Mouse (Mus musculus): Measurements from ENCODE around the gene Fam186a. TPM values are rescaled to one million over a fixed set of nuclear protein-coding genes. Genes with fewer than 3 reads are reported as not detected.
"Not testable (repeated sequence)": the region's sequence is repeated elsewhere in the genome, so short reads cannot be mapped to it uniquely, and the experiment has no call there.

Gene Fam186a
- polyA plus RNA-seq, 1 experiment from 2014 or later: not detected

DNA sequence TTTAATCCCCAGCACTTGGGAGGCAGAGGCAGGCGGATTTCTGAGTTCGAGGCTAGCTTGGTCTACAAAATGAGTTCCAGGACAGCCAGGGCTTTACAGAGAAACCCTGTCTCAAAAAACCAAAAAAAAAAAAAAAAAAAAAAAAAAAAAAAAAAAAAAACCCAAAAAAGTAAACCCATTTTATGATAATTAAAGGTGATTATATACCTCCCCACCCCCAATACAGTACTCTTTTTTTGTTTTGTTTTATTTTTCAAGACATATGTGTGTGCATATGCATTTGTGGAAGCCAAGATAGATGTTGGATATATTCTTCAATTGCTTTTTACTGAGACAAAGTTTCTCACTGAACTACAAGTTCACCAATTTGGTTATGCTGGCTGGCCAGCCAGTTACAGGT lies 9.3 kb upstream of the Fam186a start:
- H3K27me3 ChIP-seq (ENCODE audit: control insufficient read depth, insufficient read depth, low read length); H3K4me1 ChIP-seq (ENCODE audit: control insufficient read depth, insufficient read depth, low read length); H3K36me3 ChIP-seq (ENCODE audit: control insufficient read depth, insufficient read depth, low read length); H3K4me2 ChIP-seq (ENCODE audit: low read depth, severe bottlenecking); ATAC-seq (ENCODE audit: insufficient number of reproducible peaks, low FRiP score, low TSS enrichment, low read depth); H3K27ac ChIP-seq (replicated peaks; ENCODE audit: low read depth, low read length); H3K9ac ChIP-seq (ENCODE audit: low read length); DNase-seq (ENCODE audit: low spot score); H3K4me3 ChIP-seq (ENCODE audit: low read depth, low read length); H3K9me3 ChIP-seq (ENCODE audit: control insufficient read depth, low read length): not testable (repeated sequence)
- 84% methylated on average over 2 of the region's 2 CpGs for WGBS

DNA sequence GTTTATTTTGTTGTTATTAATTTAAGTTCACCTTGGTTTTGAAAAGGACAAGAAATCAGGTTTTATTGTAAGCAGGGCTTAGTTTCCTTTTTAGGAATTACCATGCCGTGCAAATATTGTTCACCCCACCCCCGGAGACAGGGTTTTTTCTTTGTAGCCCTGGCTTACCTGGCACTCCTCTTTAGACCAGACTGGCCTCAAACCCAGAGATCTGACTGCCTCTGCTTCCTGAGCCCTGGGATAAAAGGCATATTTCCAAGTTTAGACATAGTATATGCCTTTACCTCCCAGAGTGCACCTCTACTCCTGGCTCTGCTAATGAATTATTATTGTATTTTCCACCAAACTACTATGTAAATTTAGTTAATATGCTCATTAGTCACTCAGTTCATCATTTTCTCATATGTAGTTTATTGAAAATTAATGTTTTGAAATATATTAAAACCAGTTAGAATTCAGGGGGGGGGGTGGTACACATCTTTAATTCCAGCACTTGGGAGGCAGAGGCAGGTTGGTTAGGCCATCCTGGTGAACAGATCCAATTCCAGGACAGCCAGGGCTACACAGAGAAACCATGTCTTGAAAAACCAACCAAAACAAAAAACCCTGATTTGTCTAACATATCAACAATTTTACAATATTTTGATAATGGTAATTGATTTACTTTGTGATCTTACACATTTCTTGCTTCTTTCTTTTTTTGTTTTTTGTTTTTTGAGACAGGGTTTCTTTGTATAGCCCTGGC lies 7.8 kb upstream of the Fam186a start:
- no peaks in the 10 kb centered on the region for H3K36me3 ChIP-seq (ENCODE audit: control insufficient read depth, insufficient read depth, low read length)
- H3K9me3 ChIP-seq (ENCODE audit: control insufficient read depth, low read length): no peaks in the 10 kb centered on the region
- ATAC-seq (ENCODE audit: insufficient number of reproducible peaks, low FRiP score, low TSS enrichment, low read depth) (no peak), DNase-seq (ENCODE audit: low spot score) (no peak)
- 84% methylated on average over 2 of the region's 2 CpGs for WGBS
- peak overlapping the region; percentile 3; the same call in 1 of the 2 replicates for H3K4me2 ChIP-seq (ENCODE audit: low read depth, severe bottlenecking)
- no peaks in the 10 kb centered on the region for H3K4me1 ChIP-seq (ENCODE audit: control insufficient read depth, insufficient read depth, low read length)
- H3K27ac ChIP-seq (replicated peaks; ENCODE audit: low read depth, low read length): no peak overlapping the region
- no peak overlapping the region for H3K4me3 ChIP-seq (ENCODE audit: low read depth, low read length)
- H3K27me3 ChIP-seq (ENCODE audit: control insufficient read depth, insufficient read depth, low read length): no peaks in the 10 kb centered on the region
- no peak overlapping the region for H3K9ac ChIP-seq (ENCODE audit: low read length)

DNA sequence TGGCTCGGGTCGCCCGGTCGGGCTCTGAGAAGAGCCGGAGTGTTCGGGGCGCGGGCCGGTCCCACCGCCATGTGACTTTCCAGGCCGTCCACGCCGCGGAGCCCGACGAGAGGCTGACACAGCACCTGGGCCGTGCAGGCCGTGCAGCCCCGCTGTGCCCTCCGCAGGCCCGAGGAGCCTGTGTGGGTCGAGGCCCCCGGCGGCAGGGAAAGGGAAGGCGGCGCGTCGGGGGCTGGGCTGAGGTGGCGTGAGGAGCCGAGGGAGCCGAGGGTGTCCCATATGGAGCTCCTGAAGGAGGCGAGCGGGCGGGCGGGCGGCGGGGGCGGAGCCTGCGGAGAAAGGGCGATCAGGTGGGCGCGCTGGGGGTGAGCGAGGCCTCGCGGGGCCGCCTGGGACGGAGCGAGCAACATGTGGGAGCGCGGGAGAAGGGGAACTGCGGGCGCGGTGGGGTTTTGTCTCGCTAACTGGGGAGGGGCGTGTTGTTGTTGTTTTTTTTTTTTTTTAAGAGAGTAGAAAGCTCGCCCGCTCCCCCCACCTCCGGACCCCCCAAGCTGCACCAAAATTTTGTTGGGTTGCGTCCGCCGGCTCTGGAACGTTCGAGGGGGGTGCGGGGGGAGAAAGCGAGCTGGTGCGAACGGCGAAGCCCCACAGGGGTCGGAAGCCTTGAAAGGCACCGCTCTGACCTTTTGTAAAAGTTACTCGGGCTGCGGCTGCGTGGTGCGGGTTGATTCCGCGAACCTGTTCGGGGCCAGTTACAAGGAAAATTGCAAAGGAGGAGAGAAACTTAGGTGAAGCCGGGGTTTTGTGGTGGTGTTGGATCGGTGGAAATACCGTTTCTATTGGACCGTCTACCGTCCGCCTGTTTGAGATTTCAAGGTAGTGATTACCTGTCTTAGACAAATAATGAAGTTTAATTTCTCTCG lies 6.4 kb upstream of the Fam186a start:
- ATAC-seq (ENCODE audit: insufficient number of reproducible peaks, low FRiP score, low TSS enrichment, low read depth): peak; percentile 86
- Histone ChIP-seq H3K4me2 (ENCODE audit: low read depth, severe bottlenecking) (peak overlapping the region; percentile 48), H3K27ac (replicated peaks; ENCODE audit: low read depth, low read length) (peak overlapping the region; percentile 97), H3K4me1 (ENCODE audit: control insufficient read depth, insufficient read depth, low read length) (no peaks in the 10 kb centered on the region), H3K4me3 (ENCODE audit: low read depth, low read length) (peak overlapping the region; percentile 90), H3K27me3 (ENCODE audit: control insufficient read depth, insufficient read depth, low read length) (no peaks in the 10 kb centered on the region), H3K9me3 (ENCODE audit: control insufficient read depth, low read length) (no peaks in the 10 kb centered on the region), H3K36me3 (ENCODE audit: control insufficient read depth, insufficient read depth, low read length) (no peaks in the 10 kb centered on the region), H3K9ac (ENCODE audit: low read length) (peak overlapping the region; percentile 89)
- DNase-seq (ENCODE audit: low spot score): peak; percentile 90
- under 1% methylated on average over 84 of the region's 84 CpGs for WGBS

DNA sequence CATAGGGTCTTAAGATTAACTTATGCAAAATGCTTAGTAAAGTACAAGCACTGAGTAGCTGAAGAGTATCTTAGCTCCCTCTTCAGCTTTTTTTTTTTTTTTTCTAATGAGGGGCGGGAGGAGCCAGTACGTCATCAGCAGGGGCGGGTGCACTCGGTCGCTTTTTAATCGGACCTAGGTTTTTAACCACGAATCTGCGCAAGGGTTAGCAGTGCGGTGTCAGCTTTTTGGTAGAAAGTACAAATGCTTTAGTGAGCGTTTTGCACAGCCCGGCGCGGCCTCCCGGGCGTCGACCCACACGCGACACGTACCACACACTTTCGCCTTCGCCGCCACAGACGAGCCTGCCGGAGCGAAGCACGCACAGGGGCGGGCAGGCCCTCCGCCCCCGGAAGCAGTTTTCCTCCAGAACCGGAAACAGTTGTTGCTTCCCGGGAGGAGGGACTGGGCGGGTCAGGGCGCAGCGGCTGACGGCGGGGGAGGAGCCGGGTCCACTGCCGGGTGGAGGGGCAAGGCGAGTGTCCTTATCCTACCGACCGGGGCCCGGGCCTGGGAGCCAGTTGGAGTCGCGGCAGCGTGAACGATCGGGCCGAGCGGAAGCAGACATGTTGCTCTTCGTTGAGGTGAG lies 5.6 kb upstream of the Fam186a start:
- Histone ChIP-seq H3K27me3 (ENCODE audit: control insufficient read depth, insufficient read depth, low read length) (no peaks in the 10 kb centered on the region), H3K9ac (ENCODE audit: low read length) (peak overlapping the region; percentile 89), H3K9me3 (ENCODE audit: control insufficient read depth, low read length) (no peaks in the 10 kb centered on the region), H3K27ac (replicated peaks; ENCODE audit: low read depth, low read length) (peak overlapping the region; percentile 97), H3K36me3 (ENCODE audit: control insufficient read depth, insufficient read depth, low read length) (no peaks in the 10 kb centered on the region), H3K4me2 (ENCODE audit: low read depth, severe bottlenecking) (peak overlapping the region; percentile 48), H3K4me3 (ENCODE audit: low read depth, low read length) (peak overlapping the region; percentile 90), H3K4me1 (ENCODE audit: control insufficient read depth, insufficient read depth, low read length) (no peaks in the 10 kb centered on the region)
- ATAC-seq (ENCODE audit: insufficient number of reproducible peaks, low FRiP score, low TSS enrichment, low read depth) (peak; percentile 96), DNase-seq (ENCODE audit: low spot score) (peak; percentile 96)
- 0% methylated on average over 50 of the region's 50 CpGs for whole genome bisulfite sequencing

DNA sequence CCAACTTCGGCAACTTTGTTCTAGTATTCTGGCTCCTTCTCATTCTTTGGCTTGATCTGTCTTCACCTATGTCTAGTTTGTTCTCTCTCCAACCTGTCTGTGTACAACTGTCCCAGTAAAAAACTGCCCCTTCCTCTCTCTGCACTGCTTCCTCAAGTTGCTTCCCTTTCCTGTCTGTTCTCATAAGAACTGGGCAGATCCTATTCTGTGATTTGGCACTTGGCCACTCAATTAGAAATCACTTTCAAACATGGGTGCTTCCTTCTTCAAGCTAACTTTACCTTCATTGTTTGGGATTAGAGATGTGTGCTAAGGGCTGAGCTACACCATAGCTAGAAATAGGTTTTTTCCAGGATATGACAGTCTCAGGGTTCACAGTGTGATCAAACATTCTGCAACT lies 3.7 kb upstream of the Fam186a start:
- DNase-seq (ENCODE audit: low spot score) (no peak), ATAC-seq (ENCODE audit: insufficient number of reproducible peaks, low FRiP score, low TSS enrichment, low read depth) (no peak)
- H3K9me3 ChIP-seq (ENCODE audit: control insufficient read depth, low read length): no peaks in the 10 kb centered on the region
- no peaks in the 10 kb centered on the region for H3K4me1 ChIP-seq (ENCODE audit: control insufficient read depth, insufficient read depth, low read length)
- no peak overlapping the region for H3K27ac ChIP-seq (replicated peaks; ENCODE audit: low read depth, low read length)
- no peaks in the 10 kb centered on the region for H3K27me3 ChIP-seq (ENCODE audit: control insufficient read depth, insufficient read depth, low read length)
- no peaks in the 10 kb centered on the region for H3K36me3 ChIP-seq (ENCODE audit: control insufficient read depth, insufficient read depth, low read length)
- H3K4me2 ChIP-seq (ENCODE audit: low read depth, severe bottlenecking): no peak overlapping the region
- H3K4me3 ChIP-seq (ENCODE audit: low read depth, low read length): no peak overlapping the region
- WGBS: 96% methylated on average over 1 of the region's 1 CpGs
- H3K9ac ChIP-seq (ENCODE audit: low read length): no peak overlapping the region

DNA sequence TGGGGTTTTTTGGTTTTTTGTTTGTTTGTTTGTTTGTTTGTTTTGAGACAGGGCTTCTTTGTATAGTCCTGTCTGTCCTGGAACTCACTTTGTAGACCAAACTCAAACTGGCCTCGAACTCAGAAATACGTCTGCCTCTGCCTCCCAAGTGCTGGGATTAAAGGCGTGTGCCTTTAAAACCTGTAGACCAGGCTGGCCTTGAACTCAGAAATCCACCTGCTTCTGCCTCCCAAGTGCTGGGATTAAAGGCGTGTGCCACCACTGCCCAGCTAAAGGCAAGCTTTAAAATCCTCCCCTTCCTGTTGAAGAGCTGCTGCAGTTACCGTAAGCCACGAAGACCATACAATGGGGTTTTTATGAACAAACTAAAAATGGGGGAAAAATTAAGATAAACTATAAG lies 2.9 kb upstream of the Fam186a start, which contains the start of gene Larp4:
TSS of gene Larp4 (plus strand) at position 301 of the 400 bp plus-strand sequence.
- ATAC-seq (ENCODE audit: insufficient number of reproducible peaks, low FRiP score, low TSS enrichment, low read depth); H3K36me3 ChIP-seq (ENCODE audit: control insufficient read depth, insufficient read depth, low read length); H3K4me1 ChIP-seq (ENCODE audit: control insufficient read depth, insufficient read depth, low read length); H3K27ac ChIP-seq (replicated peaks; ENCODE audit: low read depth, low read length); DNase-seq (ENCODE audit: low spot score); H3K4me3 ChIP-seq (ENCODE audit: low read depth, low read length); H3K9ac ChIP-seq (ENCODE audit: low read length); H3K9me3 ChIP-seq (ENCODE audit: control insufficient read depth, low read length); H3K4me2 ChIP-seq (ENCODE audit: low read depth, severe bottlenecking); H3K27me3 ChIP-seq (ENCODE audit: control insufficient read depth, insufficient read depth, low read length): not testable (repeated sequence)
- WGBS: 86% methylated on average over 6 of the region's 6 CpGs

DNA sequence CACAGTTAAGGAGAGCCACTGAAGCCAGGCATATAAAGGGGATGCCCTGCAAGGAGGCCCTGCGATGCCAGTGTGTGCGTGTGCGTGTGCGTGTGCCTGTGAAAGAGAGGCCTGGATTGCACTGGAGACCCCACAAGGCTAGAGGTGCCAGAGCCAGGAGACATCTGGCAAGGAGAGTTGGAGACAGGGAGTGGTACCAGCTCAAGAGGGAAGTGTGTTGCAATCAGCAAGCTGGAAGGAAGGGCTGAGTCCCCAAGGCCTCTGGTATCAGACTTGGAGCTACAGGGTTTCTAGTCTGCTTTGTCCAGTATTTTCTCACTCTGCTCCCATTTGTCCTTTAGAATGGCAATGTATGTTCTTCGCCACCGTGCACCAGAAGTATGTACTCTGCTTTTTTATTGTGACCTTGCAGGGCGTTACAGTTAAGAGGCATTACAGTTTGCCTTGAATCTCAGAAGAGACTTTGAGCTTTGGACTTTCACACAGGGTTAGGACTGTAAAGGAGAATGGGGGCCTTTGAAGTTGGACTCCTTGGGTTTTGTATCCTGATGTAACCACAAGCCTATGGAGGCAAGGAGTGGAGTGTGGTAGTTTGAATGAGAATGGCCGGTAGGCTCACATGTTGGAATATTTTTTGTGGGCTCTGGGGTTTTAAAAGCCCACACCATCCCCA lies 1.6 kb downstream of the Fam186a start:
- Histone ChIP-seq H3K27ac (replicated peaks; ENCODE audit: low read depth, low read length) (no peak overlapping the region), H3K9ac (ENCODE audit: low read length) (no peak overlapping the region), H3K4me2 (ENCODE audit: low read depth, severe bottlenecking) (no peak overlapping the region), H3K4me1 (ENCODE audit: control insufficient read depth, insufficient read depth, low read length) (no peaks in the 10 kb centered on the region), H3K36me3 (ENCODE audit: control insufficient read depth, insufficient read depth, low read length) (no peaks in the 10 kb centered on the region), H3K4me3 (ENCODE audit: low read depth, low read length) (no peak overlapping the region), H3K9me3 (ENCODE audit: control insufficient read depth, low read length) (no peaks in the 10 kb centered on the region), H3K27me3 (ENCODE audit: control insufficient read depth, insufficient read depth, low read length) (no peaks in the 10 kb centered on the region)
- DNase-seq (ENCODE audit: low spot score) (no peak), ATAC-seq (ENCODE audit: insufficient number of reproducible peaks, low FRiP score, low TSS enrichment, low read depth) (no peak)
- WGBS: 91% methylated on average over 8 of the region's 8 CpGs

DNA sequence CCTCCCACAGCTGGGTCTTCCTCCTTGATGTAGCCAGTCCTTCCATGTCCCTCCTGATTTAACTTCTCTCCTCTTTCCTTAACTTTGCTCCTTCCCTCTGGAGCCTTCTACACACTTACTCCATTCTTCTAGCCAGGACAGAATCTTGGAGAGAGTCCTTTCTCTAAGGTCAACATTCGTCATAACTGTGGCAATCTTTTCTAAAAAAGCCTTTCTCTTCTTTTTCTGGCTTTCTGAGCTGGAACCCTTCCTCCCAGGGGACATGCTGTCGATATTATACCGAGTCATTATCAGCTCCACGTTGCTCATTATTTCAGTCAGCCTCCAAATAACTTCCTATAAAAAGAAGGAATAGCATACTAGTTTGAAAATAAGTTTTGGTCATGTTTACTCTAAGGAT lies 11.5 kb downstream of the Fam186a start:
- Histone ChIP-seq H3K4me3 (ENCODE audit: low read depth, low read length) (no peak overlapping the region), H3K36me3 (ENCODE audit: control insufficient read depth, insufficient read depth, low read length) (no peaks in the 10 kb centered on the region), H3K9me3 (ENCODE audit: control insufficient read depth, low read length) (no peaks in the 10 kb centered on the region), H3K27me3 (ENCODE audit: control insufficient read depth, insufficient read depth, low read length) (no peaks in the 10 kb centered on the region), H3K4me2 (ENCODE audit: low read depth, severe bottlenecking) (no peak overlapping the region), H3K27ac (replicated peaks; ENCODE audit: low read depth, low read length) (no peak overlapping the region), H3K9ac (ENCODE audit: low read length) (no peak overlapping the region), H3K4me1 (ENCODE audit: control insufficient read depth, insufficient read depth, low read length) (no peaks in the 10 kb centered on the region)
- 81% methylated on average over 4 of the region's 4 CpGs for WGBS
- DNase-seq (ENCODE audit: low spot score): no peak
- no peak for ATAC-seq (ENCODE audit: insufficient number of reproducible peaks, low FRiP score, low TSS enrichment, low read depth)

Measured in limb, embryonic 11.5 days (tissue).